Mouse (Mus musculus) cerebellum, adult 2 months (tissue): ENCODE measurements around the gene Spc24. TPM values are rescaled to one million over a fixed set of nuclear protein-coding genes. Genes with fewer than 3 reads are reported as not detected.

Experiments used
- DNase-seq, 2 experiments: peaks; one replicate each; pipeline ENCODE4 v3.0.0; 2021
- H3K27ac ChIP-seq: fragments of 200-500 bp; 2 replicates; pipeline ENCODE4 v1.5.1; 2012; ENCODE audit warnings: low read length, control low read depth, inconsistent platforms; ENCODE audit not compliant: insufficient read depth
- H3K27me3 ChIP-seq: fragments of 200-500 bp; 2 replicates; pipeline ENCODE4 v1.6.1; 2012; ENCODE audit warnings: inconsistent platforms, mild to moderate bottlenecking, low read length, moderate library complexity; ENCODE audit not compliant: control insufficient read depth, insufficient read depth
- H3K4me1 ChIP-seq: fragments of 200-500 bp; 2 replicates; pipeline ENCODE4 v1.6.1; 2011; ENCODE audit warnings: low read length; ENCODE audit not compliant: control insufficient read depth, insufficient read depth
- H3K4me3 ChIP-seq: fragments of 200-500 bp; replicated peaks from 2 replicates; pipeline ENCODE3; 2011; ENCODE audit warnings: mild to moderate bottlenecking, low read depth, low read length, control low read depth; ENCODE audit not compliant: insufficient read depth
- CTCF ChIP-seq: fragments of 200-500 bp; IDR thresholded peaks from 2 replicates; pipeline ENCODE4 v1.5.1; 2011; ENCODE audit warnings: low read depth, mild to moderate bottlenecking, control low read depth, low read length, moderate library complexity, borderline replicate concordance; ENCODE audit not compliant: insufficient read depth
- POLR2A ChIP-seq: fragments of 200-500 bp; IDR thresholded peaks from 2 replicates; pipeline ENCODE4 v1.6.1; 2011; ENCODE audit warnings: low read length, control low read depth, borderline replicate concordance; ENCODE audit not compliant: insufficient read depth
- WGBS: fragments of 180-500 bp; shearing (Covaris S2); methylation state at CpG from one replicate; pipeline ENCODE4 v1.1.7; 2018; 5-methylcytosine and 5-hydroxymethylcytosine counted together
- polyA plus RNA-seq: library from polyadenylated mRNA; depleted of rRNA; stranded (reverse); fragments of >200 nt; gene quantifications from 2 replicates; pipeline ENCODE4 v1.2.3, GENCODE M21; 2012

Gene Spc24
- polyA plus RNA-seq, 1 experiment = 3.8 TPM

DNA sequence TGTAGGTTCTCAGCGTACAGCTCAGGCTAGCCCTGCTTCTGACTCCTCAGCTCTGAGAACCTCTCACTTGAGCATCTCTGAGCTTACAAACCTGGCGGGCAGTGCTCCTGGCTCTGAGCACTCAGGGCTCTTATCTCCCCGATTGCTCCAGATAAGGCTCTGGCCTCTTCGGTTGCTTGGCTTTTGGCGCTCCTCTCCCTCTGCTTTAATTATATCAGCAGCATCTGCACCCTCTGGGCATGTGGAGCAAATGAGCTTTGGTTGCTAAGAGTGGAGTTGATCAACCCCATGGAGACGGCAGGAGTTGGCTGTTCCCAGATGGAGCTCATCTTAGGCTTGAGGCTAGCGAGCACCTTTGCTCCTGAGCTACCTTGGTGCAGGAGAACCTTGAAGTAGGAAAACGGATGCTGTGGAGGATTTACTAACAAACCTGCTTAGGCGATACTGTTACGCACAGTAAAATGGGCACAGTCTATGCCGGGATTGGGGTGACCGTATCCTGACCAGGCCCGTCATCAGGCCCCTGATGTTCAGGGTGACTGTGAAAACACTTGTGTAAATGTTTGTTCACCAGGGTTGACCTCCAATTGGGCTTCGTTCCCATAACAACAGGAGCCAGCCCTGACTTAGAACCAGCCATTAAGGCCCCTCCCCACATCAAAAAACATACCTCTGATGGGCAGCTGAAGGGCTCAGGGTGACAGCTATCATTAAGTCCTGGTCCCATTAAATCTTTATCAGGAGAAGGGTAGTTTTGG is 33.7 kb downstream of the Spc24 start:
- Histone ChIP-seq H3K4me1 (peaks cover 12% of the 10 kb centered on the region), H3K4me3 (no peak overlapping the region), H3K27me3 (no peaks in the 10 kb centered on the region), H3K27ac (no peak overlapping the region; the same call in 1 of the 2 replicates)
- 59% methylated on average over 14 of the region's 14 CpGs for WGBS
- no peak for DNase-seq
- no peak for TF ChIP-seq CTCF
- TF ChIP-seq POLR2A = no peak

DNA sequence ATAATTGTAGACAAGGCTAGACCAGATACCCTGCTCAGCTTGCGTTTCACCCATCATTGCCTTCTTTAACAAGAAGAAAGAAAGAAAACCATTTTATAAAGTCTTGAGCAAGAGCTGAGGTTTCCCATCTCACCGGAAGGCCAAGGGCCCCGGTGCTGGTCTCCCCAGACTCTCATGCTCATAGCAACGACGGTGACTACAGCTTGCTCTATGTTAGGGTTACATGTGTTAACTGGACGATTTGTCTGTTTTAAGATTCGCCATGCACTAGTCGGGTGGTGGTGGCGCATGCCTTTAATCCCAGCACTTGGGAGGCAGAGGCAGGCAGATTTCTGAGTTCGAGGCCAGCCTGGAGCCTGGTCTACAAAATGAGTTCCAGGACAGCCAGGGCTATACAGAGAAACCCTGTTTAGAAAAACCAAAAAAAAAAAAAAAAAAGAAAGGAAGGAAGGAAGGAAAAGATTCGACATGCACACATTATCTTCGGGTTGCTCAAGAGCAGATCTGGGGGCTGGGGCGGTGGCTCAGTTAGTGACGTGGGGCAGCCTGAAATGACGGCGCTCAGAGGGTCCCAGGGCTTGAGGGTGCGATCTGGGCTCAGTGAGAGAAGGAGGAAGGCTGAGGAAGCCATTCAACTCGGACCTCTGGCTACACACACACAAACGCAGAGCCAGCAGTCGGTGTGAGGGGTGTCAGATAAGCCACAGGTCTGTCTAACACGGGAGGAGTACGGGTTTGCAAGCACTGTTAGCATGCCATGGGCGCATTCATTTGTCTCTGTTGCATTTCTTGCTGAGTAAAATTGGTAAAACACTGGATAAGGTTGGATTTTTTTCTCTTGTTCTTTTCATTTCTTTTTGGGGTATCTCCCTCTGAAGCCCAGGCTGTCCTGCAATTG is 34.6 kb downstream of the Spc24 start:
- Histone ChIP-seq H3K27me3 (no peaks in the 10 kb centered on the region), H3K4me1 (peaks cover 12% of the 10 kb centered on the region), H3K4me3 (peak overlapping the region; percentile 74), H3K27ac (no peak overlapping the region)
- no peak for DNase-seq
- WGBS = 78% methylated on average over 23 of the region's 23 CpGs
- no peak for TF ChIP-seq CTCF
- TF ChIP-seq POLR2A = no peak

DNA sequence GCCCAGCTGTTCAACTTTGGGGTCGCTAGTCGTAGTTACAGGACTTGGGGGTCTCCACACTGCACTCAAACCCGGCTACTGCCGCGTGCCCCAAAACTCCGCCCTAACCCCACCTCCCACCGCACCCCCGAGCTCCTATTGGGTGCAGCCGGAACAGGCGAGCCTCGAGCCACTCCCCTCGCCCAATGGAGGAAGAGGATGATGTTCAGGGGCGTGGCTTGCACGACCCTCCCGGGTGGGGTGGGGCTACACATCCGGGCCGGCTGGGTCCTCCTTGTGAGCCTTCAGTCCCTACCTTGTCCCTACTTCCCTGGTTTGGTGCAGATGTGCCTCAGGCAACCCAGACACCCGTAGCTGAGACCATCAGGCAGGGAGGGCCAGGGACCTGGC is 36.0 kb downstream of the Spc24 start:
- Histone ChIP-seq H3K27ac (peak overlapping the region; percentile 42; the same call in 1 of the 2 replicates), H3K4me3 (peak overlapping the region; percentile 74), H3K27me3 (no peaks in the 10 kb centered on the region), H3K4me1 (peaks cover 12% of the 10 kb centered on the region)
- WGBS = under 1% methylated on average over 18 of the region's 18 CpGs
- DNase-seq = peak; percentile 87 to 92
- peak; percentile 20; the same call in 1 of the 2 replicates for TF ChIP-seq POLR2A
- no peak for TF ChIP-seq CTCF

DNA sequence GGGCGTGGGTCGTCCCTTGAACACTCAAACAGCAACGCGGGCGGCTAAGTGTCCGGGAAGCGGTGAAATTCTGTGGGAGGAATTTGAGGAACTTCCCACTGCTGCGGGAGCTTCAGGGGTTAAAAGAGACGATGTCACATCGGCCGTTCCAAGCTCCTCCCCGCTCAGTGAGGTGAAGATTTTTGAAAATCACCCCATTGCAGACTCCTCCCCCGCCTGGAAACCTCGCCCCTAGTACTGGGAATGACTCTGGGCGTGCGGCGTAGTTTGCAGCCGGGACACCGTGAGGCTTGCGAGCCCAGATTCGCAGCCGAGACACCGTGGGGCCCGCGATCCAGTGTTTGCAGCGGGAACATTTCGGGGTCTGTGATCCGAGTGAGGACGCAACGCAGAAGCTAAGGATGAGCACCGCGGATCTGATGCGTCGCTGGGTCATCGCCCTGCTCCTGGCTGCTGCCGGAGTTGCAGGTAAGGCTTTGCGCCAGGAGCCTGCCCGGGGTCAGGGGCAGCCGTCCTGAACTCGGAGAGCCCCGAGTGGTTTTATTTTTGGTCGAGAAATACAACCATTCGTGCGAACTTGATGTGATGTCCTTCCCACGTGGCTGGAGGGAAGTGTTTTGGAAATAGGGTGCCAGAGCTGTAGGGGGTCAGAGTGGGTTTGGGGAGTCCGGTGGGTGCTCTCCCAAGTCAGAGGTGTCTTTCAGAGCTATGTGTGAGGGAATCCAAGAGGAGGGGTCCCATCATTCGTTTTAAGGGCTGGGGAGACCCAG is 36.5 kb downstream of the Spc24 start, which contains the start of gene Ldlr:
Ldlr (plus strand) TSS at position 107 of the 770 bp plus-strand sequence.
- peak within 1 kb of the TSS; percentile 42 for H3K27ac ChIP-seq
- peak within 1 kb of the TSS; percentile 74 for H3K4me3 ChIP-seq
- H3K4me1 ChIP-seq = peaks cover 12% of the 10 kb centered on the region
- DNase-seq = peak; percentile 84 to 85
- H3K27me3 ChIP-seq = no peaks in the 10 kb centered on the region
- WGBS = under 1% methylated on average over 47 of the region's 47 CpGs
- TF ChIP-seq CTCF (no peak), POLR2A (peak; percentile 53; the same call in 1 of the 2 replicates)

DNA sequence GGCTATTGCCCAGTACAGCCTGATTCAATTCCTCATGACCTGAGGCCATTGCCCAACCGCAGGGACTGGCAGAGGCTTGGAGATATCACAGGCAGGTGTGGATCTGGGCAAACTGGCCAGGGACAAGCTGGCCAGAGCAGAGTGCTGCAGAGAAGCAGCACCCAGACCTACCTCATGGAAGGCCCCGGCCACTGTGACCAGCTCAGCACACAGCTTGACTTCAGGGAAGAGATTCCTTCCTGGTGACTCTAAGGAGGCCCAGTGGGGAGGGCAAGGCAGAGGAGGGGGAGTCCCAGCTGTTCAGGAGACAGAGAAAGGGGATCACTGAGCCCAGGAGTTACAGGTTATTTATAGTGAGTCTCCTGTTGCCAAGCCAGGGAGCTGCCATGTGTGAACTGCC is 39.1 kb downstream of the Spc24 start:
- DNase-seq = no peak
- H3K27ac ChIP-seq = no peak overlapping the region

DNA sequence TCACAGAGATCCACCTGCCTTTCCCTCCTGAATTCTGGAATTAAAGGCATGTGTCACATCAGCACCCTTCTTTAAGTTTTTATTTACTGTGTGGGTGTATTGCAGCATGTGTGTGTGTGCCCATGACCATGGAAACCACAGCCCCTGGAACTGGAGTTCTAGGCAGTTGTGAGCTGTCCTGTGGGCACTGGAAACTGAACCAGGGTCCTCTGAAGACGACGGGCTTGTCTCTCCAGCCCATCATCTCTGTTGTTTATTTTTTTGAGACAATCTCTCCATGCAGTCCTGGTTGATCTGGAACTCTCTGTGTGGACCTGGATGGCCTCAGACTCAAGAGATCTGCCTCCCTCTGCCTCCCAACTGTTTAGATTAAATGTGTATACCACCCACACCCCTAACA is 43.1 kb downstream of the Spc24 start:
- H3K4me3 ChIP-seq = no peak overlapping the region
- 84% methylated on average over 2 of the region's 2 CpGs for WGBS
- no peak overlapping the region for H3K27ac ChIP-seq
- H3K27me3 ChIP-seq = no peaks in the 10 kb centered on the region
- DNase-seq = no peak
- no peaks in the 10 kb centered on the region for H3K4me1 ChIP-seq
- TF ChIP-seq POLR2A = no peak
- no peak for TF ChIP-seq CTCF

More for the DNA sequence above, 39.1 kb downstream of the Spc24 start:
- 75% methylated on average over 2 of the region's 2 CpGs for WGBS
- H3K27me3 ChIP-seq = no peaks in the 10 kb centered on the region
- H3K4me3 ChIP-seq = no peak overlapping the region
- H3K4me1 ChIP-seq = peaks cover 8% of the 10 kb centered on the region
- TF ChIP-seq POLR2A (no peak), CTCF (no peak)

DNA sequence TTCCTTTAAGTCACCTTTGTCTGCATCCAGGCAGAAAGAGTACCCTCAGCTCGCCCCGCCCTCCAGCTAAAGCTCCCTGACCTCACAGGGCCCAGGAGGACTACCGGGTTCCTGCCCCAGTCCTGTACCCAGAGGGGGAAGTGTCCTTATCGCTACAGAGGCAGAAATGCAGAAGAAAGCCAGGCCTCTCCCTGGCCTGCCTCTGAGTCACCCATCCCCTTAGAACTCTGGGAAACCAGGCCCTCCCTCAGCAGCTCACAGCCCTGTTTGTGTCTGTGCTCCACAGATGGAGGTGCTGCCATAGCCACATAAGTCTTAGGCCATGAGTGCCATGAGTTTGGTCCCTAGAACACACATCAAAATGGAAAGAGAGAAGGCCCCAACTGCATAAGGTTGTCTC is 44.8 kb downstream of the Spc24 start:
- Histone ChIP-seq H3K4me1 (no peaks in the 10 kb centered on the region), H3K27me3 (no peaks in the 10 kb centered on the region), H3K27ac (no peak overlapping the region), H3K4me3 (no peak overlapping the region)
- TF ChIP-seq POLR2A (no peak), CTCF (no peak)
- DNase-seq = no peak
- WGBS = 72% methylated on average over 4 of the region's 4 CpGs
